Mouse (Mus musculus): ENCODE measurements around the gene Elovl5. TPM values are rescaled to one million over a fixed set of nuclear protein-coding genes. Genes with fewer than 3 reads are reported as not detected.

Gene Elovl5
- polyA plus RNA-seq, 1 experiment from 2014 or later, result 101 TPM

- H3K36me3 ChIP-seq (ENCODE audit: control insufficient read depth, insufficient read depth, low read length), result no peaks in the 10 kb centered on the region
- H3K4me2 ChIP-seq (ENCODE audit: low read depth, low read length, severe bottlenecking), result no peak overlapping the region
- H3K4me1 ChIP-seq (replicated peaks; ENCODE audit: control insufficient read depth, insufficient read depth, low read length), result 0 out of 2 replicates have a peak, but pooled peaks cover 6% of the 10 kb centered on the region
- H3K4me3 ChIP-seq (ENCODE audit: low read depth, low read length), result no peak overlapping the region
- ATAC-seq (replicated peaks; ENCODE audit: low FRiP score) (no peak), DNase-seq (ENCODE audit: low spot score) (no peak)
- no peaks in the 10 kb centered on the region for H3K9me3 ChIP-seq (ENCODE audit: control insufficient read depth, low read length)
- no peak overlapping the region for H3K27ac ChIP-seq (ENCODE audit: low read depth, low read length)
- 69% methylated on average over 10 of the region's 10 CpGs for WGBS
- H3K27me3 ChIP-seq (ENCODE audit: control insufficient read depth, insufficient read depth, low read length), result no peaks in the 10 kb centered on the region
- no peak overlapping the region for H3K9ac ChIP-seq (ENCODE audit: low read length)
Observed at GRCm38 (mm10) chr9:77935818-77936611, 18.9 kb downstream of the Elovl5 start.

- Histone ChIP-seq H3K4me2 (ENCODE audit: low read depth, low read length, severe bottlenecking) (no peak overlapping the region), H3K4me1 (replicated peaks; ENCODE audit: control insufficient read depth, insufficient read depth, low read length) (0 out of 2 replicates have a peak, but pooled peaks cover 2% of the 10 kb centered on the region), H3K27me3 (ENCODE audit: control insufficient read depth, insufficient read depth, low read length) (no peaks in the 10 kb centered on the region), H3K9me3 (ENCODE audit: control insufficient read depth, low read length) (no peaks in the 10 kb centered on the region), H3K9ac (ENCODE audit: low read length) (no peak overlapping the region), H3K27ac (ENCODE audit: low read depth, low read length) (no peak overlapping the region), H3K4me3 (ENCODE audit: low read depth, low read length) (no peak overlapping the region), H3K36me3 (ENCODE audit: control insufficient read depth, insufficient read depth, low read length) (no peaks in the 10 kb centered on the region)
- whole genome bisulfite sequencing, result 86% methylated on average over 11 of the region's 11 CpGs
- ATAC-seq (replicated peaks; ENCODE audit: low FRiP score) (no peak), DNase-seq (ENCODE audit: low spot score) (no peak)
Observed at GRCm38 (mm10) chr9:77937875-77938274, 20.7 kb downstream of the Elovl5 start.

DNA sequence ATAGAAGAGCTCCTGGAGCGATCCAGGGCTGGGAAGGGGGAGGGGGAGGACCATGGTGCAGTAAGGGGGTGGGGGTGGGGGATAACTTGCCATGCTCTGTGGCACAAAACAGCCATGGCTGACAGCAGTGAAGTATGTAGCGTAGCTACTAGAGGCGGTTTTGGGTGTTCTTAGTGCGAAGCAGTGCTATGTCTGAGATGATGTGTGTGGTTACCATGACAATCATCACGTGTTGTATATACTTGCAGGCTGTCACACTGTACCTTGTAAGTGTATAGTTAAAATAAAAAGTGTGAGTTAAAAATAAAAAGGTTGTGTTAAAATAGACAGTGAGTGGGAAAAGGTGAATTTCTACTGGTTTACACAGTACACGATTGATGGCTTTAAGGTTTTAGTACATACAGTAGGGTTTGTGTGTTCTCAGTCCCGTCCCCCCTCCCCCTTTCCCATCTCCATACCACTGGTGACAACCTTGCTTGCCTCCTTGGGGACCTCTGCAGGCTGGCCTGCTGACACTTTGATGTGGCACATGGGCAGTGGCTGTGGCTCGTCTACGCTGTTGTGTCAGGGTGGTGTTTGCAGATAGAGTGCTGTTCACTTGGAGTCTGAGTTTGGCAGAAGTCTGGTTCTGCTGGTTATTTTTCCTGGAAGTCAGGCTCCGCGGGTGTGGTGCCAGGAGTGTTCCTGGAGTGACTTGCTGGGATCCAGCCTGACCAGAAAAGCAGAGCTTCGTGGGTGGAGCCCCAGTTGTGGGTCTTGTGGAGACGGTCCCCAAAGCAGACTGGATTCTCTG lies 21.8 kb downstream of the Elovl5 start:
- H3K4me1 ChIP-seq (replicated peaks; ENCODE audit: control insufficient read depth, insufficient read depth, low read length), result 0 out of 2 replicates have a peak, but pooled peaks cover 2% of the 10 kb centered on the region
- H3K9ac ChIP-seq (ENCODE audit: low read length), result no peak overlapping the region
- H3K27ac ChIP-seq (ENCODE audit: low read depth, low read length), result no peak overlapping the region
- no peaks in the 10 kb centered on the region for H3K9me3 ChIP-seq (ENCODE audit: control insufficient read depth, low read length)
- 77% methylated on average over 13 of the region's 13 CpGs for WGBS
- H3K27me3 ChIP-seq (ENCODE audit: control insufficient read depth, insufficient read depth, low read length), result no peaks in the 10 kb centered on the region
- H3K36me3 ChIP-seq (ENCODE audit: control insufficient read depth, insufficient read depth, low read length), result no peaks in the 10 kb centered on the region
- no peak for DNase-seq (ENCODE audit: low spot score)
- no peak overlapping the region for H3K4me2 ChIP-seq (ENCODE audit: low read depth, low read length, severe bottlenecking)
- ATAC-seq (replicated peaks; ENCODE audit: low FRiP score), result no peak
- H3K4me3 ChIP-seq (ENCODE audit: low read depth, low read length), result no peak overlapping the region

DNA sequence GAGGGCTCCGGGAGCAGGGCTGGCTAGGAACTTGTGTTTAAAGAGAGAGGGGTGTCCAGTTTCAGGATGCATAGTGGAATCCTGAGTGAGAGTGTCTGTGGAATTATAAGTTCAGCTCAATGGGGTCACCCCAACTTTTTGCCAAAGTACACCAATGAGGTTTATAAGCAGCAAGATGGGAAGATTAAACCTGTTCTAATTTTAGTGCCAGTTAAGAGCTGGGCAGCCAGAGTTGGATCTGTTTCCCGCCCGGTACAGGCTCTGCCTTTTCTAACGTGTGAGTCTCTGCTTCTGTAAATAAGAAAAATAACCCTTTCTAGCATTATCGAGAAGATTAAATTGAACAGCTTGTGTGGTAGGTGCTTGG lies 22.4 kb downstream of the Elovl5 start:
- ATAC-seq (replicated peaks; ENCODE audit: low FRiP score) (no peak), DNase-seq (ENCODE audit: low spot score) (no peak)
- WGBS, result 82% methylated on average over 5 of the region's 5 CpGs
- no peak overlapping the region for H3K9ac ChIP-seq (ENCODE audit: low read length)
- H3K4me3 ChIP-seq (ENCODE audit: low read depth, low read length), result no peak overlapping the region
- H3K4me2 ChIP-seq (ENCODE audit: low read depth, low read length, severe bottlenecking), result no peak overlapping the region
- no peaks in the 10 kb centered on the region for H3K9me3 ChIP-seq (ENCODE audit: control insufficient read depth, low read length)
- H3K27me3 ChIP-seq (ENCODE audit: control insufficient read depth, insufficient read depth, low read length), result no peaks in the 10 kb centered on the region
- H3K27ac ChIP-seq (ENCODE audit: low read depth, low read length), result no peak overlapping the region
- H3K36me3 ChIP-seq (ENCODE audit: control insufficient read depth, insufficient read depth, low read length), result no peaks in the 10 kb centered on the region
- H3K4me1 ChIP-seq (replicated peaks; ENCODE audit: control insufficient read depth, insufficient read depth, low read length), result 0 out of 2 replicates have a peak, but pooled peaks cover 2% of the 10 kb centered on the region

- Histone ChIP-seq H3K4me3 (ENCODE audit: low read depth, low read length) (no peak overlapping the region), H3K36me3 (ENCODE audit: control insufficient read depth, insufficient read depth, low read length) (no peaks in the 10 kb centered on the region), H3K9me3 (ENCODE audit: control insufficient read depth, low read length) (no peaks in the 10 kb centered on the region), H3K27ac (ENCODE audit: low read depth, low read length) (no peak overlapping the region), H3K4me2 (ENCODE audit: low read depth, low read length, severe bottlenecking) (no peak overlapping the region), H3K4me1 (replicated peaks; ENCODE audit: control insufficient read depth, insufficient read depth, low read length) (0 out of 2 replicates have a peak, but pooled peaks cover 2% of the 10 kb centered on the region), H3K9ac (ENCODE audit: low read length) (no peak overlapping the region), H3K27me3 (ENCODE audit: control insufficient read depth, insufficient read depth, low read length) (no peaks in the 10 kb centered on the region)
- ATAC-seq (replicated peaks; ENCODE audit: low FRiP score) (no peak), DNase-seq (ENCODE audit: low spot score) (no peak)
- 70% methylated on average over 6 of the region's 6 CpGs for WGBS
Observed at GRCm38 (mm10) chr9:77941058-77941457, 23.9 kb downstream of the Elovl5 start.

DNA sequence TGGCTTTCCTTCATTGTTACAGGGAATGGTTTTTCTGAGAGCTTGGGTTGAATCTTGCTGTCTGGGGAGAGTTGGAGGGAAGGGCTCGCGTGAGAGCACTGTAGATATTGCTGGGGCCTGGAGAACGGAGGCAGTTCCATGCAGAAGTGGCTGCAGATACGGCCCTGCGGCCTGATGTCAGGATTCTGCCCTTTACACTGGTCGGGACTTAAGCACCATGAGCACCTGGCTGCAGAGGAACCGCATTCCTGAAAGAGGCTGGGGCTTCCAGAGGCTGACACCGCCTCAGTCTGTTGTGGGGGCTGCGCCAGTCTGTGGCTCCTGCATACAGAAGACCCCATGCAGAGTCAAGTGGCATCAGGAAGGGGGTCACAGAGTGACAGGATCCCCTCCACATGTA lies 24.7 kb downstream of the Elovl5 start:
- Histone ChIP-seq H3K4me3 (ENCODE audit: low read depth, low read length) (no peak overlapping the region), H3K4me2 (ENCODE audit: low read depth, low read length, severe bottlenecking) (no peak overlapping the region), H3K9me3 (ENCODE audit: control insufficient read depth, low read length) (no peaks in the 10 kb centered on the region), H3K9ac (ENCODE audit: low read length) (no peak overlapping the region), H3K36me3 (ENCODE audit: control insufficient read depth, insufficient read depth, low read length) (no peaks in the 10 kb centered on the region), H3K4me1 (replicated peaks; ENCODE audit: control insufficient read depth, insufficient read depth, low read length) (0 out of 2 replicates have a peak, but pooled peaks cover 2% of the 10 kb centered on the region), H3K27ac (ENCODE audit: low read depth, low read length) (no peak overlapping the region), H3K27me3 (ENCODE audit: control insufficient read depth, insufficient read depth, low read length) (no peaks in the 10 kb centered on the region)
- DNase-seq (ENCODE audit: low spot score) (no peak), ATAC-seq (replicated peaks; ENCODE audit: low FRiP score) (no peak)
- 78% methylated on average over 9 of the region's 9 CpGs for WGBS

DNA sequence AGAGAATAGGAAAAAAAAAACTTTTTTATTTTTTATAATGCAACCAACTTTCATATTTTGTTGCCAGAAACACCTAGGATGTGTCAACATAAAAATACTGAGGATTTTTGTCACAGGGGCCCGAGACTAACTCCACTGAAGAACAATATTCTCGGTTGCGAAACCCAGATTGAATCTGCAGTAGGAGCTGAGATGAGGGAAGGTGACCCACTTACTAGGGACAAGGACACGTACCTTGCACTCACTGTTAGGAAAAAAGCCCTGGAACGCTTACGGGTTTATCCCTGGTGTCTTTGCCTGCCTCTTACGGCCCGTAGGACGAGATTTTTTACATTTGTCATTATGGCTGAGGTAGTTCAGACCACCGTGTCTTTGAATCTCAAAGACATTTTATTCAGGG lies 25.2 kb downstream of the Elovl5 start:
- Histone ChIP-seq H3K9ac (ENCODE audit: low read length) (no peak overlapping the region), H3K4me1 (replicated peaks; ENCODE audit: control insufficient read depth, insufficient read depth, low read length) (0 out of 2 replicates have a peak, but pooled peaks cover 2% of the 10 kb centered on the region), H3K36me3 (ENCODE audit: control insufficient read depth, insufficient read depth, low read length) (no peaks in the 10 kb centered on the region; the same call in 1 of the 2 replicates), H3K9me3 (ENCODE audit: control insufficient read depth, low read length) (no peaks in the 10 kb centered on the region), H3K27ac (ENCODE audit: low read depth, low read length) (no peak overlapping the region), H3K27me3 (ENCODE audit: control insufficient read depth, insufficient read depth, low read length) (no peaks in the 10 kb centered on the region), H3K4me3 (ENCODE audit: low read depth, low read length) (no peak overlapping the region), H3K4me2 (ENCODE audit: low read depth, low read length, severe bottlenecking) (no peak overlapping the region)
- DNase-seq (ENCODE audit: low spot score) (no peak), ATAC-seq (replicated peaks; ENCODE audit: low FRiP score) (no peak)
- WGBS, result 82% methylated on average over 10 of the region's 10 CpGs

DNA sequence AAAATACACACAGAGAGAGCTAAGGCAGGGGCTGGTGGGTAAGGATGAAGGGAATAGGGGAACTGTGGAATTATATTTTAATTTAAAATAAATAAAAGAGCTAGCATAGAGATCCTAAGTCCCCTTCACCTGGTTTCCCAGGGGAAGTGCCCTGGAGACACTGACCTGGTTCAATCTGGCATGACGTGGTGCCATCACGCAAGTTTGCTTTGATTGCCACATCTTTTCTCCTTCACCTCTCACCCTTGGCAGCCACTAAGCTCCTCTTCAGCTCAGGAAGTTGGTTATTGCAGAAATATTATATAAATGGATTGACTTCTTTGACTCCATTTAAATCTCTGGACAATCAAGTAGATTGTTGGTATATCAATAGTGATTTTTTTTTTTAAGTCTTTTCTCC lies 26.2 kb downstream of the Elovl5 start:
- no peaks in the 10 kb centered on the region for H3K27me3 ChIP-seq (ENCODE audit: control insufficient read depth, insufficient read depth, low read length)
- DNase-seq (ENCODE audit: low spot score), result no peak

More for the DNA sequence above, 26.2 kb downstream of the Elovl5 start:
- no peaks in the 10 kb centered on the region; the same call in 1 of the 2 replicates for H3K36me3 ChIP-seq (ENCODE audit: control insufficient read depth, insufficient read depth, low read length)
- no peak overlapping the region for H3K4me2 ChIP-seq (ENCODE audit: low read depth, low read length, severe bottlenecking)
- H3K4me3 ChIP-seq (ENCODE audit: low read depth, low read length), result no peak overlapping the region
- no peak overlapping the region for H3K9ac ChIP-seq (ENCODE audit: low read length)
- ATAC-seq (replicated peaks; ENCODE audit: low FRiP score), result no peak
- H3K4me1 ChIP-seq (replicated peaks; ENCODE audit: control insufficient read depth, insufficient read depth, low read length), result 0 out of 2 replicates have a peak, but pooled peaks cover 2% of the 10 kb centered on the region
- WGBS, result 96% methylated on average over 2 of the region's 2 CpGs
- no peaks in the 10 kb centered on the region for H3K9me3 ChIP-seq (ENCODE audit: control insufficient read depth, low read length)
- H3K27ac ChIP-seq (ENCODE audit: low read depth, low read length), result no peak overlapping the region
